Mouse (Mus musculus) MEL (cell line): ENCODE data around the gene Pnpla6. TPM values are rescaled to one million over a fixed set of nuclear protein-coding genes. Genes with fewer than 3 reads are reported as not detected.

Source experiments
- DNase-seq: peaks from one replicate; pipeline ENCODE4 v3.0.0; 2011; ENCODE audit warnings: low read depth, low spot score
- H3K27ac ChIP-seq: 2 replicates; pipeline ENCODE4 v1.5.1; 2012; ENCODE audit warnings: low read depth, mild to moderate bottlenecking, control low read depth, low read length, moderate library complexity; ENCODE audit not compliant: control insufficient read depth
- H3K27me3 ChIP-seq, 2 experiments: fragments of 150-350 bp in 1 of 2; sonication (generic) in 1 of 2; 2 replicates each; pipeline ENCODE4 v1.6.1; 2012; ENCODE audit warnings: low read length in 2 of 2, mild to moderate bottlenecking in 2 of 2, improper control_type of control experiment in 1 of 2, moderate library complexity in 1 of 2; ENCODE audit not compliant: insufficient read depth in 2 of 2, control insufficient read depth in 1 of 2
- H3K36me3 ChIP-seq, 2 experiments: 2 replicates each; pipeline ENCODE4 v1.6.1; 2012 to 2014; ENCODE audit warnings: low read length in 2 of 2, improper control_type of control experiment in 1 of 2, inconsistent platforms in 1 of 2, mild to moderate bottlenecking in 1 of 2; ENCODE audit not compliant: insufficient read depth in 2 of 2, control insufficient read depth in 1 of 2
- H3K4me1 ChIP-seq, 2 experiments: fragments of 150-350 bp in 1 of 2; sonication (generic) in 1 of 2; 2 replicates each; pipeline ENCODE4 v1.6.1; 2012; ENCODE audit warnings: low read length in 2 of 2, improper control_type of control experiment in 1 of 2, mild to moderate bottlenecking in 1 of 2; ENCODE audit not compliant: insufficient read depth in 2 of 2, control insufficient read depth in 1 of 2
- H3K4me3 ChIP-seq, 2 experiments: fragments of 150-350 bp in 1 of 2; sonication (generic) in 1 of 2; 2 replicates each; pipeline ENCODE4 v1.5.1; 2012; ENCODE audit warnings: low read depth in 2 of 2, low read length in 2 of 2, mild to moderate bottlenecking in 2 of 2, moderate library complexity in 2 of 2, control low read depth in 1 of 2, improper control_type of control experiment in 1 of 2; ENCODE audit not compliant: control insufficient read depth in 1 of 2, insufficient read depth in 1 of 2
- H3K79me2 ChIP-seq: 2 replicates; pipeline ENCODE4 v1.6.1; 2012; ENCODE audit warnings: mild to moderate bottlenecking, low read length, moderate library complexity; ENCODE audit not compliant: control insufficient read depth, poor library complexity, insufficient read depth
- H3K9ac ChIP-seq: 2 replicates; pipeline ENCODE4 v1.6.1; 2012; ENCODE audit warnings: low read depth, mild to moderate bottlenecking, control low read depth, low read length, moderate library complexity; ENCODE audit not compliant: control insufficient read depth, poor library complexity, severe bottlenecking
- H3K9me3 ChIP-seq: fragments of 150-350 bp; sonication (generic); replicated peaks from 2 replicates; pipeline ENCODE4 v1.6.1; 2012; ENCODE audit warnings: mild to moderate bottlenecking, low read length, improper control_type of control experiment, moderate library complexity; ENCODE audit not compliant: insufficient read depth
- BHLHE40 ChIP-seq: IDR thresholded peaks from 2 replicates; pipeline ENCODE4 v1.6.1; 2012; ENCODE audit warnings: low read depth, mild to moderate bottlenecking, inconsistent platforms, low read length, improper control_type of control experiment, borderline replicate concordance
- CHD1 ChIP-seq: IDR thresholded peaks from 2 replicates; pipeline ENCODE4 v1.6.1; 2012; ENCODE audit warnings: low read depth, mild to moderate bottlenecking, inconsistent platforms, low read length, improper control_type of control experiment
- CHD2 ChIP-seq: IDR thresholded peaks from 2 replicates; pipeline ENCODE4 v1.6.1; 2011; ENCODE audit warnings: low read length, improper control_type of control experiment
- E2F4 ChIP-seq: IDR thresholded peaks from 2 replicates; pipeline ENCODE4 v1.6.1; 2011; ENCODE audit warnings: low read depth, low read length, improper control_type of control experiment, borderline replicate concordance
- ELF1 ChIP-seq: IDR thresholded peaks from 2 replicates; pipeline ENCODE4 v1.6.1; 2014; ENCODE audit warnings: low read depth, mild to moderate bottlenecking, inconsistent platforms, low read length, improper control_type of control experiment, moderate library complexity
- EP300 ChIP-seq, 2 experiments: IDR thresholded peaks; 2 replicates each; pipeline ENCODE4 v1.6.1; 2011; ENCODE audit warnings: improper control_type of control experiment in 2 of 2, low read length in 2 of 2, low read depth in 1 of 2, mild to moderate bottlenecking in 1 of 2
- ETS1 ChIP-seq: IDR thresholded peaks from 2 replicates; pipeline ENCODE4 v1.6.1; 2012; ENCODE audit warnings: low read depth, mild to moderate bottlenecking, inconsistent platforms, low read length, improper control_type of control experiment, moderate library complexity
- HCFC1 ChIP-seq: IDR thresholded peaks from 2 replicates; pipeline ENCODE4 v1.6.1; 2012; ENCODE audit warnings: low read depth, mild to moderate bottlenecking, inconsistent platforms, low read length, improper control_type of control experiment, moderate library complexity
- JUND ChIP-seq: IDR thresholded peaks from 2 replicates; pipeline ENCODE4 v1.6.1; 2011; ENCODE audit warnings: low read depth, mild to moderate bottlenecking, improper control_type of control experiment, low read length
- MAX ChIP-seq: IDR thresholded peaks from 2 replicates; pipeline ENCODE4 v1.6.1; 2011; ENCODE audit warnings: low read length, improper control_type of control experiment
- MAZ ChIP-seq: IDR thresholded peaks from 2 replicates; pipeline ENCODE4 v1.6.1; 2012; ENCODE audit warnings: low read depth, mild to moderate bottlenecking, inconsistent platforms, low read length, improper control_type of control experiment
- POLR2AphosphoS2 ChIP-seq: IDR thresholded peaks from 2 replicates; pipeline ENCODE4 v1.6.1; 2011; ENCODE audit warnings: low read length, improper control_type of control experiment
- POLR2AphosphoS5 ChIP-seq: IDR thresholded peaks from 2 replicates; pipeline ENCODE4 v1.6.1; 2012; ENCODE audit warnings: low read depth, borderline replicate concordance, mild to moderate bottlenecking, inconsistent platforms, low read length, moderate library complexity, mixed read lengths
- RAD21 ChIP-seq: IDR thresholded peaks from 2 replicates; pipeline ENCODE4 v1.6.1; 2011; ENCODE audit warnings: mild to moderate bottlenecking, low read depth, low read length, improper control_type of control experiment
- RCOR1 ChIP-seq: IDR thresholded peaks from 2 replicates; pipeline ENCODE4 v1.6.1; 2012; ENCODE audit warnings: low read depth, mild to moderate bottlenecking, inconsistent platforms, low read length, improper control_type of control experiment
- SMC3 ChIP-seq: IDR thresholded peaks from 2 replicates; pipeline ENCODE4 v1.6.1; 2011; ENCODE audit warnings: low read depth, low read length, improper control_type of control experiment
- TAL1 ChIP-seq: IDR thresholded peaks from 2 replicates; pipeline ENCODE4 v1.6.1; 2012; ENCODE audit warnings: mild to moderate bottlenecking, inconsistent platforms, low read length, moderate library complexity, mixed read lengths
- TBP ChIP-seq: IDR thresholded peaks from 2 replicates; pipeline ENCODE4 v1.8.0; 2011; ENCODE audit warnings: low read depth, low read length, improper control_type of control experiment
- TCF12 ChIP-seq: IDR thresholded peaks from 2 replicates; pipeline ENCODE4 v1.6.1; 2014; ENCODE audit warnings: low read depth, mild to moderate bottlenecking, inconsistent platforms, low read length, improper control_type of control experiment, moderate library complexity
- USF2 ChIP-seq, 2 experiments: IDR thresholded peaks; 2 replicates each; pipeline ENCODE4 v1.6.1; 2011 to 2012; ENCODE audit warnings: improper control_type of control experiment in 2 of 2, low read length in 2 of 2, borderline replicate concordance in 1 of 2, inconsistent platforms in 1 of 2, low read depth in 1 of 2, mild to moderate bottlenecking in 1 of 2; ENCODE audit not compliant: insufficient read depth in 1 of 2
- ZKSCAN1 ChIP-seq: IDR thresholded peaks from 2 replicates; pipeline ENCODE4 v1.6.1; 2012; ENCODE audit warnings: low read depth, mild to moderate bottlenecking, inconsistent platforms, low read length, improper control_type of control experiment, moderate library complexity
- ZMIZ1 ChIP-seq: IDR thresholded peaks from 2 replicates; pipeline ENCODE4 v1.6.1; 2012; ENCODE audit warnings: low read depth, mild to moderate bottlenecking, inconsistent platforms, low read length, improper control_type of control experiment, moderate library complexity
- polyA plus RNA-seq, 2 experiments: library from polyadenylated mRNA; stranded (reverse) in 1 of 2; unstranded in 1 of 2; fragments of >175 nt in 1 of 2; fragments of >200 nt in 1 of 2; gene quantifications; 2 replicates each; pipeline versions ENCODE4 v1.2.1 to v1.2.4; 2012; ENCODE audit warnings: low replicate concordance in 2 of 2, low read depth in 1 of 2; ENCODE audit not compliant: insufficient read length in 2 of 2, insufficient read depth in 1 of 2, missing spikeins in 1 of 2
- total RNA-seq: library from RNA; depleted of rRNA; stranded (reverse); fragments of 300-350 nt; gene quantifications from 2 replicates; pipeline ENCODE4 v1.2.3, GENCODE M21; 2012

Pnpla6 gene
- total and polyA plus RNA-seq, 3 experiments, result 8.6 to 16.5 TPM; not detected in 1

DNA sequence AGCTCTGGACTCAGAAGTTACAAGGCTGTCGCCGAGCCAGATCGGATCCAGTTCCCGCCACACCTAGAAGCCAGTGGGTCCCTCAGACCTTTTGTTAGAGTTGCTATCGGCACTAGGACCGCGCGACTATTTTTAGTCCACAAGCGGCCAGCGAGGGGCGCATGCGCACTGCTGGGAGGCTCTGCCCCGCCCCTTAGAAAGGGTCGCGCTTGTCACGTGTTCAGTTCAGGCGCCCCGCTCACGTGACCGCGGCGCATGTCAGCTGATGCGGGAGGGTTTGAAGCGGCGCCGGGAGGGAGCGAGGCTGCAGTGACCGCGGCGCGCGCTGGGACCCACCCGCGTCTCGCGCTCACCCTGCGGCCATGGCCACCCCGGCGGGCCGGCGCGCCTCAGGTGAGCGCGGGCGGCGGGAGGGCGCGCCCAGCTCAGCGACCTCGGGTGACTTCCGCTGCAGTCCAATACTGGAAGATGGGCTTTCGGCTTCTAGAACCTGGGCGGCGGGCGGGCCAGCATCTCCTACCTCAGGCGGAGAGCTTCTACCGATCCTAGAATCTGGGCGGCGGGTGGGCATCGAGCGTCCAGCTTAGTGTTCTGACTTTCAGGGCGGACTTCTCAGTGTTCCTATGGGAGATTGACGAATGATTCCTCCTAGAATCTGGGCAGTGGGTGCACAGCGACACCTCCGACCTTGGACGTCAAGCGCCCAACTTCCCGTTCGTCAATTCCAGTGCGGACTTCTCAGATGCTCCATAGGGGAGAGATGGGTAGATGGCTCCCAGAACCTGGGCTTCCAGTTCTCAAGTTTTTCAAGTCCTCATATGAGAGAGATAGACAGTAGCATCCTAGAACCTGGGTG, 14.7 kb upstream of the Pnpla6 start, which contains the start of gene Mcoln1 (continued):
- peak; percentile 99 for TF ChIP-seq MAX
- peak; percentile 90 for TF ChIP-seq BHLHE40
- peak; percentile 82; the same call in 1 of the 2 replicates for TF ChIP-seq TBP
- TF ChIP-seq SMC3, result no peak

DNA sequence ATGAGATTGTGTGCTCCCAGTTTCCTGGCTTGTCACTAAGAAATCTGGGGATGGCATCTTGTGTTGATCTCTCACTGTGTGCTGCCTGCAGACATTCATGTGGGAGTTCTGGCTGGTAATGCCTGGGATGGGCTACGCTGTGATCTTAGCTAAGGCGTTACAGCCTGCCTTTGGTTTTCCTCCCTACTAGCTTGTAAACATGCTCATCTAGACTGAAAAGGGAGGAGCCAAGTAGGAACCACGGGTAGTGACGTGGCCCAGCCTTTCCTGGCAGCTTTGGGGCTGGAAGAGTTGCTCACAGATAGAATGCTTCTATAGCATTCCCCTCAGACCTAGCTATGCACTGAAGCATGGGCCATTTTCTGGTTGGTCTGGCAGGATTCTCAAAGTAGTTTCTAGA, 13.0 kb upstream of the Pnpla6 start:
- Histone ChIP-seq H3K4me3 (no peak overlapping the region), H3K79me2 (peaks cover 3% of the 10 kb centered on the region; the same call in 1 of the 2 replicates), H3K4me1 (peaks cover 0 to 6% of the 10 kb centered on the region in 2 experiments; a peak in 2 of 4 replicates), H3K9me3 (no peaks in the 10 kb centered on the region), H3K27ac (no peak overlapping the region), H3K9ac (no peak overlapping the region), H3K36me3 (peaks cover 0 to 6% of the 10 kb centered on the region in 2 experiments; a peak in 1 of 4 replicates), H3K27me3 (no peaks in the 10 kb centered on the region)
- no peak for TF ChIP-seq BHLHE40
- no peak for TF ChIP-seq ELF1
- TF ChIP-seq HCFC1, result no peak
- no peak for TF ChIP-seq TCF12
- no peak for TF ChIP-seq RAD21
- TF ChIP-seq RCOR1, result no peak
- TF ChIP-seq CHD2, result no peak
- no peak for TF ChIP-seq E2F4
- no peak for TF ChIP-seq MAZ
- no peak for TF ChIP-seq CHD1
- no peak for TF ChIP-seq USF2 (IDR thresholded peaks at IDR 0.05; ENCODE audit: borderline replicate concordance in 1 of 2, insufficient read depth in 1 of 2, low read depth in 1 of 2, low read length in 2 of 2)
- DNase-seq, result no peak

DNA sequence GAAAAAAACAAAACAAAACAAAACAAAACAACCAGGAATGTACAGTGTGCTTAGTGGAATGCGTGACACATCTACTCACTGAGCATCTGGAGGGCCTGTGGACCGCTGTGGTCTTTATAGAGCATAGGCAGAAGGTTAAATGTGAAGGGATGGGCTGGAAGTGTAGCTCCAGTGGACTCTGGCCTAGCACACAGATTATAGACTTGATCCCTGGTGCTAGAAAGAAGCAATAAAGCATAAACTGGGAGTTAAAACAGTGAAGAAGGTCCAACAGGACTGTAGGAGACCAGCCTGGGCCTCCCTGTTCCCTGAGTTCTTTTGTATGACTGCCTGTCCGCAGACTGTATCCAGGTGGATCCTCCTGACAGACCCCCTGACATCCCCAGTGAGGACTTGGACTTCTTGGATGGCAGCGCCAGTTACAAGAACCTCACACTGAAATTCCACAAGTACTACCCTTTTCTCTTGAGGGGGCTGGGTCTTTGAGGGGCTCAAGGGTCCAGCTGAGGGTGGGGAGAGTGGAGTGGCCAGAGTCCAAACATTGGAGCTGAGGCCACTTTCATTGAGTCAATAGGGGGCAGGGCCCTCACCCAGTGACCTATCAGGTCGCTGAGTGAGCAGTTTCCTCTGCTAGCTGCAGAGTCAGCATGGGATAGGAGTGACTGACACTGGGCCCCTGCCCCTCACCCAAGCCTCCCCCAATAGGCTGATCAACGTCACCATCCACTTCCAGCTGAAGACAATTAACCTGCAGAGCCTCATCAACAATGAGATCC, 7.0 kb upstream of the Pnpla6 start:
- Histone ChIP-seq H3K9me3 (no peaks in the 10 kb centered on the region), H3K27me3 (no peaks in the 10 kb centered on the region), H3K27ac (no peak overlapping the region), H3K4me1 (no peaks in the 10 kb centered on the region), H3K79me2 (no peaks in the 10 kb centered on the region), H3K36me3 (no peaks in the 10 kb centered on the region; a peak in 1 of 4 replicates), H3K9ac (no peak overlapping the region), H3K4me3 (no peak overlapping the region)
- TF ChIP-seq ETS1 (no peak), ELF1 (no peak), EP300 (IDR thresholded peaks at IDR 0.05; ENCODE audit: low read depth in 1 of 2, low read length in 2 of 2) (no peak), POLR2AphosphoS2 (no peak), ZKSCAN1 (no peak), JUND (no peak), TBP (no peak), ZMIZ1 (no peak), POLR2AphosphoS5 (no peak), MAX (no peak), TCF12 (no peak), E2F4 (no peak), TAL1 (no peak)
- TF ChIP-seq, all 39 proteins: peak for 0
- DNase-seq, result no peak
